Mouse (Mus musculus) CH12.LX (cell line): ENCODE results near the gene Ccdc136. TPM values are rescaled to one million over a fixed set of nuclear protein-coding genes. Genes with fewer than 3 reads are reported as not detected.
A peak's percentile ranks its signal among the peaks of the same experiment; 100 is the strongest.

Experiments
- DNase-seq: peaks from one replicate; pipeline ENCODE4 v3.0.0-alpha.2; 2013; ENCODE audit errors: extremely low read depth
- H3K27ac ChIP-seq: 2 replicates; pipeline ENCODE4 v1.5.1; 2012; ENCODE audit warnings: low read depth, mild to moderate bottlenecking, control low read depth, moderate library complexity; ENCODE audit not compliant: insufficient read depth
- H3K27me3 ChIP-seq: replicated peaks from 2 replicates; pipeline ENCODE3; 2012; ENCODE audit warnings: inconsistent platforms
- H3K36me3 ChIP-seq, 2 experiments: replicated peaks in 1 of 2; 2 replicates each; pipeline versions ENCODE3 to v1.6.1; 2012; ENCODE audit warnings: inconsistent platforms in 1 of 2, low read length in 1 of 2, mild to moderate bottlenecking in 1 of 2, mixed read lengths in 1 of 2, moderate library complexity in 1 of 2; ENCODE audit not compliant: control insufficient read depth in 1 of 2, insufficient read depth in 1 of 2
- H3K4me1 ChIP-seq, 2 experiments: 2 replicates each; pipeline ENCODE4 v1.6.1; 2012; ENCODE audit warnings: inconsistent platforms in 1 of 2, moderate library complexity in 1 of 2; ENCODE audit not compliant: insufficient read depth in 2 of 2, control insufficient read depth in 1 of 2
- H3K4me2 ChIP-seq: 2 replicates; pipeline ENCODE4 v1.6.1; 2012; ENCODE audit warnings: low read depth, mild to moderate bottlenecking, control low read depth; ENCODE audit not compliant: poor library complexity, insufficient read depth, severe bottlenecking
- H3K4me3 ChIP-seq, 3 experiments: fragments of 150-350 bp in 1 of 3; sonication (generic) in 1 of 3; replicated peaks in 1 of 3; 2 replicates each; pipeline versions ENCODE3 to v1.5.1; 2011 to 2012; ENCODE audit warnings: low read depth in 2 of 3, low read length in 2 of 3, mild to moderate bottlenecking in 2 of 3, moderate library complexity in 2 of 3, control low read depth in 1 of 3, improper control_type of control experiment in 1 of 3, inconsistent platforms in 1 of 3, mixed read lengths in 1 of 3; ENCODE audit not compliant: poor library complexity in 1 of 3
- H3K79me2 ChIP-seq: replicated peaks from 2 replicates; pipeline ENCODE4 v1.6.1; 2012; ENCODE audit warnings: mild to moderate bottlenecking, moderate library complexity; ENCODE audit not compliant: control insufficient read depth, poor library complexity, insufficient read depth, severe bottlenecking; ENCODE audit errors: extremely low read depth
- H3K9ac ChIP-seq: 2 replicates; pipeline ENCODE4 v1.6.1; 2012; ENCODE audit warnings: low read depth, mild to moderate bottlenecking, control low read depth, moderate library complexity; ENCODE audit not compliant: insufficient read depth
- H3K9me3 ChIP-seq: replicated peaks from 2 replicates; pipeline ENCODE3; 2012; ENCODE audit warnings: low read length, inconsistent platforms, mixed read lengths
- ELF1 ChIP-seq: IDR thresholded peaks from 2 replicates; pipeline ENCODE4 v1.6.1; 2014; ENCODE audit warnings: low read depth, mild to moderate bottlenecking, inconsistent platforms, low read length, improper control_type of control experiment
- ETS1 ChIP-seq: conservative IDR thresholded peaks from 2 replicates; pipeline ENCODE4 v1.6.1; 2012; ENCODE audit warnings: low read depth, mild to moderate bottlenecking, inconsistent platforms, low read length, improper control_type of control experiment, moderate library complexity
- IRF4 ChIP-seq: IDR thresholded peaks from 2 replicates; pipeline ENCODE4 v1.6.1; 2014; ENCODE audit warnings: low read depth, mild to moderate bottlenecking, inconsistent platforms, low read length, improper control_type of control experiment
- MAZ ChIP-seq: IDR thresholded peaks from 2 replicates; pipeline ENCODE4 v1.6.1; 2012; ENCODE audit warnings: low read depth, mild to moderate bottlenecking, inconsistent platforms, low read length, improper control_type of control experiment, moderate library complexity
- NELFE ChIP-seq: IDR thresholded peaks from 2 replicates; pipeline ENCODE4 v1.6.1; 2011; ENCODE audit warnings: low read depth, low read length, improper control_type of control experiment
- NRF1 ChIP-seq: IDR thresholded peaks from 2 replicates; pipeline ENCODE4 v1.6.1; 2014; ENCODE audit warnings: low read depth, mild to moderate bottlenecking, inconsistent platforms, low read length, improper control_type of control experiment, moderate library complexity
- POLR2AphosphoS2 ChIP-seq: IDR thresholded peaks from 2 replicates; pipeline ENCODE4 v1.6.1; 2011; ENCODE audit warnings: low read depth, low read length, improper control_type of control experiment
- ZC3H11A ChIP-seq: IDR thresholded peaks from 2 replicates; pipeline ENCODE4 v1.6.1; 2012; ENCODE audit warnings: low read depth, mild to moderate bottlenecking, inconsistent platforms, low read length, improper control_type of control experiment
- ZKSCAN1 ChIP-seq: IDR thresholded peaks from 2 replicates; pipeline ENCODE4 v1.6.1; 2012; ENCODE audit warnings: low read depth, inconsistent platforms, low read length, improper control_type of control experiment, borderline replicate concordance
- dilution Hi-C: fragments of 300-500 bp; cut with MboI; formaldehyde crosslinking; loops from 2 replicates; pipeline ENCODE4 v1.14.3; 2020; ENCODE audit warnings: low sequenced_read_pairs; ENCODE audit not compliant: extremely low pct_unique_long_range_greater_than_20kb, extremely low pct_ligation_motif_present
- in situ Hi-C: fragments of 300-500 bp; cut with MboI; formaldehyde crosslinking; loops from 3 replicates; pipeline ENCODE4 v1.14.3; 2019; ENCODE audit warnings: low sequenced_read_pairs, low pct_ligation_motif_present, low pct_unique_long_range_greater_than_20kb, mixed read lengths
- polyA plus RNA-seq: library from polyadenylated mRNA; unstranded; fragments of >175 nt; gene quantifications from 2 replicates; pipeline ENCODE4 v1.2.1, GENCODE M21; 2012; ENCODE audit warnings: low read depth; ENCODE audit not compliant: insufficient read length
- total RNA-seq, 2 experiments: library from RNA; depleted of rRNA; stranded (reverse); fragments of 300-350 nt in 1 of 2; fragments of >200 nt in 1 of 2; gene quantifications; 2 replicates each; pipeline ENCODE4 v1.2.3; 2012 to 2014

Ccdc136 gene
- total and polyA plus RNA-seq, 3 experiments = 0.64 to 4.3 (median 2.4) TPM

GRCm38 (mm10) chr6:29434911-29435691, 39.0 kb downstream of the Ccdc136 start:
- in situ Hi-C loops = no loop called here

DNA sequence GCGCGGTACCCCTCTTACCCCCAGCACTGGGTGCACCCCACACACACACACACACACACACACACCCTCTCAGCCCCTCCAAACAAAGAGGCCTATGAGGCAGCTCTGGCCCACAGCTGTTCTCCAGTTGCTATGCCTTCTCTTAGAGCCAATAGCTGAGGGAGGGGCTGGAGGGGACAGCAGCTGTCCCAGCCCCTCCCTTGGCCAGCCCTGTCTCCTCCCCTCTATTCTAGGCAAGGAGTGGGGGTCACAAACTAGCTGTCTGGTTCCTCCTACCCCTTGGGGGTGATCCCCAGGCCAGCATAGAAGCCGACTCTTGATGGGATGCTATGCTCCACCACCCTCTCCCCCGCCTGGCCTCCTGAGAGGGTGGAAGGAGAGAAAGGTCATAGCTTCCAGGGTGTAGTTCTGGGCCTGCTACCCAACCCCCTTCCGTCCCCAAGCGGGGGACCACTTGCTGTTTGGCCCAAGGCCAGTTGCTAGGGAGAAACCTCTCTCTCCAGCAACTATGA, 39.9 kb downstream of the Ccdc136 start:
- in situ Hi-C loops (no loop called here), dilution Hi-C loops (no loop called here)
- Histone ChIP-seq H3K27me3 (peaks cover 10% of the 10 kb centered on the region), H3K27ac (no peak overlapping the region), H3K4me3 (no peak overlapping the region), H3K4me2 (0 out of 2 replicates have a peak overlapping the region, but pooled peaks have one; percentile 33), H3K79me2 (no peaks in the 10 kb centered on the region), H3K4me1 (peaks cover 14 to 47% of the 10 kb centered on the region in 2 experiments), H3K9ac (no peak overlapping the region), H3K36me3 (no peaks in the 10 kb centered on the region), H3K9me3 (peaks cover 3% of the 10 kb centered on the region)
- DNase-seq = peak; percentile 22
- TF ChIP-seq NRF1 (no peak), MAZ (no peak)
- TF ChIP-seq, all 38 proteins: peak for 0

More at GRCm38 (mm10) chr6:29434911-29435691, 39.0 kb downstream of the Ccdc136 start:
- Histone ChIP-seq H3K79me2 (no peaks in the 10 kb centered on the region), H3K27me3 (peaks cover 10% of the 10 kb centered on the region), H3K27ac (no peak overlapping the region), H3K36me3 (no peaks in the 10 kb centered on the region), H3K4me1 (peaks cover 18 to 56% of the 10 kb centered on the region in 2 experiments), H3K9ac (no peak overlapping the region), H3K4me2 (no peak overlapping the region), H3K4me3 (no peak overlapping the region), H3K9me3 (peaks cover 3% of the 10 kb centered on the region)
- TF ChIP-seq ZC3H11A (no peak), ELF1 (no peak)
- no peak for DNase-seq
- dilution Hi-C loops = no loop called here

DNA sequence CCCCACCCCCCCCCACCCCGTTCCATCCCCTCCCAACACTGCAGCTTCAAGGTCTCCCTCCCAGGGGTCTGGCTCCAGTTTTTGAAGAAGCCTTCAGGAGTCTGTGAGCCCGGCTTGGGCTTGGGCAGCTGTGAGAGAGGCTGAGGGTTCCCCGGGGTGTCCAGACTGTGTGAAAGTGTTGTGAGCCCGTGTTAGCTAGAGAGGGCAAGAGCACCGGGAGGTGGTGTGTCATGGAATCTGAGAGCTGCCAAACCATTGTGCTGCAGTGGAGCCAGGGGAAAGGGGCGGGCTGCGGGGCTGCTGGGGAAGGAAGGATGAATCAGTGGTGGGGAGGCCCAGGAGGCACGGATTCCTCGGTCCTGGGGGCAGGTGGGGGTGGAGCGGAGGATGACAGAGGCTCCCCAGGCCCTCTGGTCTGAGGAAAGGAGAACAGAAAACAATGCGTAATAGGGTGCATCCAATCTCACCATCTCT, 40.4 kb downstream of the Ccdc136 start:
- no peak for TF ChIP-seq NELFE
- no peak for TF ChIP-seq ZKSCAN1
- peak; percentile 71; the same call in 1 of the 2 replicates for TF ChIP-seq IRF4
- no peak for TF ChIP-seq POLR2AphosphoS2
- peak; percentile 15; the same call in 1 of the 2 replicates for TF ChIP-seq ETS1
- TF ChIP-seq, all 38 proteins: peak for 2
- Histone ChIP-seq H3K9me3 (peaks cover 3% of the 10 kb centered on the region), H3K4me2 (peak overlapping the region; percentile 33; the same call in 1 of the 2 replicates), H3K79me2 (no peaks in the 10 kb centered on the region), H3K9ac (no peak overlapping the region), H3K27ac (no peak overlapping the region), H3K36me3 (no peaks in the 10 kb centered on the region), H3K27me3 (peaks cover 10% of the 10 kb centered on the region), H3K4me3 (no peak overlapping the region), H3K4me1 (peaks cover 11 to 42% of the 10 kb centered on the region in 2 experiments)
- in situ Hi-C loops = no loop called here
- DNase-seq = peak; percentile 73
- dilution Hi-C loops = no loop called here
